Mouse (Mus musculus) naive thymus-derived CD4-positive, alpha-beta T cell, adult 2 months (primary cell): Measurements from ENCODE around the gene Sptssb.

Experiments
- DNase-seq: peaks from one replicate; pipeline ENCODE4 v3.0.0-alpha.2; 2011; ENCODE audit warnings: low read depth

The Sptssb gene

GRCm38 (mm10) chr3:69859858-69860588, at the start of gene Sptssb:
TSS of gene Sptssb (minus strand) at chr3:69859940.
- no peak for DNase-seq

GRCm38 (mm10) chr3:69908074-69908473, 48.3 kb upstream of the Sptssb start:
- DNase-seq: peak; percentile 45

GRCm38 (mm10) chr3:69907564-69907963, 47.8 kb upstream of the Sptssb start:
- no peak for DNase-seq

GRCm38 (mm10) chr3:69902787-69903477, 43.2 kb upstream of the Sptssb start:
- no peak for DNase-seq

GRCm38 (mm10) chr3:69902382-69902781, 42.6 kb upstream of the Sptssb start:
- DNase-seq: no peak

- DNase-seq: no peak
These were observed 42.2 kb upstream of the Sptssb start for GRCm38 (mm10) chr3:69901874-69902381.

- DNase-seq: no peak
These were observed 40.6 kb upstream of the Sptssb start for GRCm38 (mm10) chr3:69900335-69900734.

GRCm38 (mm10) chr3:69897917-69898594, 38.3 kb upstream of the Sptssb start:
- DNase-seq: no peak

GRCm38 (mm10) chr3:69895516-69895915, 35.8 kb upstream of the Sptssb start:
- no peak for DNase-seq

GRCm38 (mm10) chr3:69892187-69893094, 32.7 kb upstream of the Sptssb start:
- DNase-seq: no peak

GRCm38 (mm10) chr3:69885866-69886265, 26.1 kb upstream of the Sptssb start:
- DNase-seq: no peak

GRCm38 (mm10) chr3:69883710-69884109, 24.0 kb upstream of the Sptssb start:
- DNase-seq: no peak

- DNase-seq: no peak
These were observed 17.8 kb upstream of the Sptssb start for GRCm38 (mm10) chr3:69877538-69877937.

- DNase-seq: no peak
These were observed 15.0 kb upstream of the Sptssb start for GRCm38 (mm10) chr3:69874721-69875120.

- DNase-seq: no peak
These were observed 13.1 kb upstream of the Sptssb start for GRCm38 (mm10) chr3:69872661-69873327.

- no peak for DNase-seq
These were observed 11.4 kb upstream of the Sptssb start for GRCm38 (mm10) chr3:69871174-69871573.

- DNase-seq: no peak
These were observed 10.0 kb upstream of the Sptssb start for GRCm38 (mm10) chr3:69869702-69870101.

- no peak for DNase-seq
These were observed 2.2 kb upstream of the Sptssb start for GRCm38 (mm10) chr3:69861789-69862395.

- DNase-seq: no peak
These were observed 1.1 kb upstream of the Sptssb start for GRCm38 (mm10) chr3:69860589-69861521.

- DNase-seq: no peak
These were observed 20.3 kb downstream of the Sptssb start for GRCm38 (mm10) chr3:69839485-69839884.
